Mouse (Mus musculus) forebrain, embryonic 10.5 days (tissue): Measurements from ENCODE around the gene Safb2. TPM values are rescaled to one million over a fixed set of nuclear protein-coding genes. Genes with fewer than 3 reads are reported as not detected.
"Not testable (repeated sequence)": the region's sequence is repeated elsewhere in the genome, so short reads cannot be mapped to it uniquely, and the experiment has no call there.

Source experiments
- DNase-seq: peaks from one replicate; pipeline ENCODE4 v3.0.0-alpha.2; 2017; ENCODE audit warnings: low spot score; ENCODE audit errors: extremely low spot score
- H3K27ac ChIP-seq: fragments of 300-500 bp; sonication (generic); 2 replicates; pipeline ENCODE4 v1.5.1; 2016; ENCODE audit warnings: mild to moderate bottlenecking
- H3K27me3 ChIP-seq: fragments of 300-500 bp; sonication (generic); 2 replicates; pipeline ENCODE4 v1.6.1; 2016; ENCODE audit warnings: mild to moderate bottlenecking; ENCODE audit not compliant: poor library complexity, severe bottlenecking
- H3K36me3 ChIP-seq: fragments of 300-500 bp; sonication (generic); replicated peaks from 2 replicates; pipeline ENCODE4 v1.6.1; 2016; ENCODE audit warnings: mild to moderate bottlenecking, moderate library complexity
- H3K4me1 ChIP-seq: fragments of 300-500 bp; sonication (generic); 2 replicates; pipeline ENCODE4 v1.6.1; 2016
- H3K4me3 ChIP-seq: fragments of 300-500 bp; sonication (generic); 2 replicates; pipeline ENCODE4 v1.5.1; 2016; ENCODE audit warnings: mild to moderate bottlenecking, moderate library complexity
- H3K9me3 ChIP-seq: fragments of 300-500 bp; sonication (generic); 2 replicates; pipeline ENCODE4 v1.6.1; 2016; ENCODE audit warnings: mild to moderate bottlenecking, moderate library complexity
- WGBS: fragments of 180-500 bp; shearing (Covaris S2); methylation state at CpG from one replicate; pipeline ENCODE4 v1.1.7; 2016; 5-methylcytosine and 5-hydroxymethylcytosine counted together
- polyA plus RNA-seq: library from polyadenylated mRNA; unstranded; fragments of >200 nt; fragmentation: Nextera tagmentation; extraction: Ambion mirVana; gene quantifications from 2 replicates; pipeline ENCODE4 v1.2.1, GENCODE M21; 2016

Safb2 gene
- polyA plus RNA-seq, 1 experiment from 2014 or later, result 84.0 TPM

DNA sequence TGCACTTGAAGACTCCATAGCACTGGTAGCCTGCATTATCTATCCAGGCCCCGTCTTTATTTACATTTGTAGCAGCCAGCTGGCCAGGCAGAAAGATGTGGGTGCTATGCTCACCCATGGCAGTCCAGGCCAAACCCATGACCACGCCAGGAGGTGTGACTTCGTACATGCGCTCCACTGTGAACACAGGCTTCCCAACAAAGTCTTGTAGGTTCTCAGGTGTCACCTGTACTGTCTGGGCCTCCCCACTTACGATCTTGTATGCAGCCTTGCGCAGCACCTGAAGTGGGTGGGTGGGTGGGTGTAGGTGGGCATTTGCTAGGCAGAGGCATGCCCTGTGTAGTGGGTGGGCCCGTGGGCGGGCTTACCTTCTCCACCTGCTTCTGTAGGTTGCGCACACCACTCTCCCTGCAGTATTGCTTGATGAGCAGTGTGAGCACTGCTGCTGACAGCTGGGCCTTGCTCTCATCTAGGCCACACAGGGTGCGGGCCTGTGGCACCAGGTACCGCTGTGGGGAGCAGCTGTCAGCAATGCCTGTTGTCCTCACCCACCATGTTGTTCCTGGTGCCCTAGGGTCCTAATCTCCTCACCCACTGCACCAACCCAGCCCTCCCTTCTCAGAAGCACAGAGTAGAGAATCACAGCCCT, 30.9 kb upstream of the Safb2 start:
- DNase-seq, result no peak
- Histone ChIP-seq H3K4me3 (peak overlapping the region; percentile 83), H3K4me1 (peaks cover 42% of the 10 kb centered on the region), H3K9me3 (no peaks in the 10 kb centered on the region), H3K27me3 (no peaks in the 10 kb centered on the region), H3K36me3 (peaks cover 65% of the 10 kb centered on the region), H3K27ac (peak overlapping the region; percentile 96; the same call in 1 of the 2 replicates)
- WGBS, result 90% methylated on average over 11 of the region's 11 CpGs

GRCm38 (mm10) chr17:56614391-56615135, 30.2 kb upstream of the Safb2 start:
- DNase-seq, result no peak
- 36% methylated on average over 14 of the region's 14 CpGs for WGBS
- H3K27ac ChIP-seq, result peak overlapping the region; percentile 96
- no peaks in the 10 kb centered on the region for H3K27me3 ChIP-seq
- peaks cover 47% of the 10 kb centered on the region for H3K4me1 ChIP-seq
- H3K9me3 ChIP-seq, result no peaks in the 10 kb centered on the region
- peak overlapping the region; percentile 83 for H3K4me3 ChIP-seq
- H3K36me3 ChIP-seq, result peaks cover 58% of the 10 kb centered on the region

DNA sequence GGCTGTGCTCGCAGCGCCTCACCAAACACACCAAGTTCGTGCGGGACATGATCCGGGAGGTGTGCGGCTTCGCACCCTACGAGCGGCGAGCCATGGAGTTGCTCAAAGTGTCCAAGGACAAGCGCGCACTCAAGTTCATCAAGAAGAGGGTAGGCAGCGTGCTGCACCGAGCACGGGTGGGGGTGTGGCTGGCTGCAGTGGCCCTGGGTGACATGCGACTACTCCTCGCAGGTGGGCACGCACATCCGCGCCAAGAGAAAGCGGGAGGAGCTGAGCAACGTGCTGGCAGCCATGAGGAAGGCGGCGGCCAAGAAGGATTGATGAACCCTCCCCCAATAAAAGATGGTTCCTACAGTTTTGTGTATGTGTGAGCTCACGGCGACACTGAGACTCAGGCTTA, 29.5 kb upstream of the Safb2 start:
- under 1% methylated on average over 26 of the region's 26 CpGs for WGBS
- Histone ChIP-seq H3K4me1 (peaks cover 52% of the 10 kb centered on the region), H3K4me3 (peak overlapping the region; percentile 83), H3K36me3 (peaks cover 52% of the 10 kb centered on the region), H3K27ac (peak overlapping the region; percentile 96)
- DNase-seq, H3K27me3 ChIP-seq, H3K9me3 ChIP-seq: not testable (repeated sequence)

GRCm38 (mm10) chr17:56613236-56613844, 29.0 kb upstream of the Safb2 start, which contains the start of gene Rpl36:
Gene Rpl36 (plus strand): TSS chr17:56613416.
- peak within 1 kb of the TSS; percentile 83 for H3K4me3 ChIP-seq
- under 1% methylated on average over 52 of the region's 52 CpGs for whole genome bisulfite sequencing
- peak; percentile 94 for DNase-seq
- no peaks in the 10 kb centered on the region for H3K9me3 ChIP-seq
- peaks cover 46% of the 10 kb centered on the region for H3K36me3 ChIP-seq
- H3K27me3 ChIP-seq, result no peaks in the 10 kb centered on the region
- H3K27ac ChIP-seq, result peak within 1 kb of the TSS; percentile 96
- H3K4me1 ChIP-seq, result peaks cover 57% of the 10 kb centered on the region

- peak overlapping the region; percentile 75; the same call in 1 of the 2 replicates for H3K27ac ChIP-seq
- DNase-seq, H3K27me3 ChIP-seq, H3K9me3 ChIP-seq: not testable (repeated sequence)
- 74% methylated on average over 10 of the region's 10 CpGs for WGBS
- peak overlapping the region; percentile 42; the same call in 1 of the 2 replicates for H3K4me3 ChIP-seq
- peaks cover 46% of the 10 kb centered on the region for H3K36me3 ChIP-seq
- H3K4me1 ChIP-seq, result peaks cover 65% of the 10 kb centered on the region
Measured at GRCm38 (mm10) chr17:56612565-56612939, 28.2 kb upstream of the Safb2 start.

DNA sequence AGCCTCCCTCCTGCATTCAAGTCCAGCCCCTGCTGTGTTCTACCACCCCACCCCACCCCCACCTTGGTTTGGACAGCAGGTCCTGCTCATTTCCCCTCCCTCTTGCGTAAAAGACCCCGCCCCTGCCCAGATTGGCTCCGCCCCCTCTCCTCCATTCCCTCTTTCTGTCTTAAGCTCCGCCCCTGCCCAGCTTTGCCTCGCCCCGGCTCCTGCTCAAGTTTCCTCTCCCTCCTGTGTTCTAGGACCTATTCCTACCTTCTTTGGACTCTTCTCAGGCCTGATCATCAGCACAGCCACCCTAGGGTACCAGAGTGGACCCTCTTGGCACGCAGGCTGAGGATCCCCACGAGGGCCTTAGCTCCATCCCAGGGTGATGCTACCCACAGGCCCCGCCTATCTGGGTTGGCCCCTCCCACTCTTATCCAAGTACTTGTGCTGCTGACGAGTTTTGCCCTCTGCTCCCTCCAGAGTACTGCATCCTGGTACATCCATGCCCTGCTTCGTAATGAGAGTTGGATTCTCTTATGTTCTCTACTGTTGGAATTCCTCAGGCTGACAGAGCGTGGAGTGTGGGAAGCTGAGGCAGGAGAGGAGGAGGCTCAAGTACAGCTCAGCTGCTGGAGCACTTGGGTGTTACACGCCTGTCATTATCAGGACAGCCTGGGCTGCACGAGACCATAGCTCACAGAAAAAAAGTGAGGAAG, 27.6 kb upstream of the Safb2 start:
- peak overlapping the region; percentile 42 for H3K4me3 ChIP-seq
- 10% methylated on average over 14 of the region's 14 CpGs for WGBS
- DNase-seq, result peak; percentile 50
- H3K27me3 ChIP-seq, result no peaks in the 10 kb centered on the region
- no peaks in the 10 kb centered on the region for H3K9me3 ChIP-seq
- peaks cover 66% of the 10 kb centered on the region for H3K4me1 ChIP-seq
- peaks cover 46% of the 10 kb centered on the region for H3K36me3 ChIP-seq
- H3K27ac ChIP-seq, result peak overlapping the region; percentile 75

DNA sequence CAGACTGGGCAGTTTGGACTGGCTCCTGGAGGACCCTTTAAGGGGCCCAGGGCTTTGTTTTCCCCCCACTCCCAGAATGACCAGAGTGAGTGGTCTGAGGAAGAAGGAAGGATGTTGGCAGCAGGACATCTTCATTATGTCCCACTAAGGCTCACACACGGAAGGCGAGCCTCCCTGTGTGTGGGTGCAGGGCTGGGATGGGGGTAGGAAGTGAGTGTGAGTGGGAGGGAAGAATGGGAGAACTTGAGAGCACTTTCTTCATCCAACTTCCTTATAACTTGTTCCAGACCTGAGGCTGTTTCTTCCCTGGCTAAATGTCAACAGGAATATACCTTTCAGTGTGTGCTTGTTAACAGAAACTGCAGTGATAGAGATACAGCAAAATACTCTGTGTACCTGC, 26.9 kb upstream of the Safb2 start:
- DNase-seq, result no peak
- H3K27ac ChIP-seq, result no peak overlapping the region
- no peaks in the 10 kb centered on the region for H3K27me3 ChIP-seq
- no peaks in the 10 kb centered on the region for H3K9me3 ChIP-seq
- H3K4me1 ChIP-seq, result peaks cover 66% of the 10 kb centered on the region
- WGBS, result 72% methylated on average over 2 of the region's 2 CpGs
- peaks cover 46% of the 10 kb centered on the region for H3K36me3 ChIP-seq
- H3K4me3 ChIP-seq, result peak overlapping the region; percentile 68; the same call in 1 of the 2 replicates

GRCm38 (mm10) chr17:56609452-56610171, 25.2 kb upstream of the Safb2 start, which contains the start of gene 2410015M20Rik:
Gene 2410015M20Rik (minus strand): TSS chr17:56609771.
- peak within 1 kb of the TSS; percentile 68 for H3K4me3 ChIP-seq
- peak within 1 kb of the TSS; percentile 85 for H3K27ac ChIP-seq
- H3K36me3 ChIP-seq, result peaks cover 46% of the 10 kb centered on the region
- WGBS, result under 1% methylated on average over 44 of the region's 44 CpGs
- peaks cover 53% of the 10 kb centered on the region for H3K4me1 ChIP-seq
- no peaks in the 10 kb centered on the region for H3K9me3 ChIP-seq
- peak; percentile 95 for DNase-seq
- H3K27me3 ChIP-seq, result no peaks in the 10 kb centered on the region

DNA sequence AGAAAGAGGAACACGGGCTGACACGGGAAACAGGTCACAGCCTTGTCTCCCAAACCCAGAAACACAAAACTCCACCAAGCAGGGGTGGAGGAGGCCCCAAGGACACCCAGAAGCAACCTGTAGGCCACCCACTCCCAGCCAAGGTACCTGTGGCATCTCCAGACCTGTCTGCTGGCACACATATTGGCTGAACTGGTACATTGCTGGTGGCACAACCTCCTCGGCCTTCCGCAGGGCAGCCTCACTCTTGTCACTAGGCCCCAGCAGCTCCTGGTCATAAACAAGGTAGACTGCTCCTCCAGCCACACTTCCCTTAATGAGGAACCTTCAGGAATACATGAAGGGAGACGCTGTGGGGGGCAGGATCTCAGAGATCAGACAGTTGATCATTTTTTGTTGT, 24.3 kb upstream of the Safb2 start:
- Histone ChIP-seq H3K4me3 (peak overlapping the region; percentile 68), H3K9me3 (no peaks in the 10 kb centered on the region), H3K27ac (peak overlapping the region; percentile 85), H3K36me3 (peaks cover 47% of the 10 kb centered on the region), H3K4me1 (peaks cover 46% of the 10 kb centered on the region), H3K27me3 (no peaks in the 10 kb centered on the region)
- 67% methylated on average over 5 of the region's 5 CpGs for WGBS
- DNase-seq, result no peak

DNA sequence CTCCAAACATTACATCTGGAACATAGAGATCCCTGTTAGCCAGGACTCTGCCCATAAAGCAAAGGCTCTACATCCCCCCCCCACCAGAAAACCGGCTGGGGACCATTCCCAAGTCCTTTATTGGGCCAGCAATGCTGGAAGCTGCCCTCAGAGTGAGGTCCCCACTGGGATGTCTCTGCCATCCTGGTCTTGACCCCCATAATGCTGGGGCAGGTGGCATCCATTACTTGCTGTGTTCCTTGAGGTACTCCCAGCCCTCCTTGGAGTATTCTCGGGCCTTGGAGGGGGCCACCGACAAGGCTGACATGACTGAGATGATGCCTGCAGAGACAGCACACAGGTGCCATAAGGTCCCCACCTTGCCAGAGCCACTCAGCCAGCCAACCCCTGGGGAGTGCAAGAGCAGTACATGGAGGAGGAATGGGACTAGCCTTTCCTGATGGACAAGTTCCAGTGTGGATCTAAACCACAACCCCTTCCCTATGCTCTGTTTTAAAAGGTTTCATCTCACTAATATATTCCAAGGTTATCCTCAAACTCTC, 23.2 kb upstream of the Safb2 start:
- no peaks in the 10 kb centered on the region for H3K9me3 ChIP-seq
- no peak for DNase-seq
- H3K27me3 ChIP-seq, result no peaks in the 10 kb centered on the region
- H3K36me3 ChIP-seq, result peaks cover 58% of the 10 kb centered on the region
- H3K4me1 ChIP-seq, result peaks cover 45% of the 10 kb centered on the region
- no peak overlapping the region for H3K4me3 ChIP-seq
- no peak overlapping the region for H3K27ac ChIP-seq
- WGBS, result 81% methylated on average over 3 of the region's 3 CpGs

DNA sequence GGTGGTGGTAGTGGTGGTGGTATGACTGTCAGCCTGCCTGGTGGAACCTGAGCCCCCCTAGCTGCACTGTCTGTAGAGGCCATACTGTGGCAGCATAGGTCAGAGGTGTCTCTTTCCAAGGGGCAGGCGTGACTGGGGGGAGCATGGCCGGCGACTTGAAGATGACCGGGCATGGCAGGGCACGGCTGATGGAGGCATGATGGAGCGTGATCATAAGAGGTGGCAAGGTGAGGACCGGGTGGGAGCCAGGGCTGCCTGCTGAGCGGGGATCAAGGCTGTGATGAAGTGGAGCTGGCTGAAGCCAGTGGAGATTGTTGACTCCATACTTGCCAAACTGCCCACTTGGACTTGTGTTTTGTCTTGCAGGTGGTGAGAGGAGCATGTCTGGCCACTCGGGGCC, 21.0 kb upstream of the Safb2 start:
- 96% methylated on average over 9 of the region's 9 CpGs for WGBS
- H3K36me3 ChIP-seq, result peaks cover 79% of the 10 kb centered on the region
- H3K27ac ChIP-seq, result no peak overlapping the region
- no peaks in the 10 kb centered on the region for H3K27me3 ChIP-seq
- H3K4me1 ChIP-seq, result peaks cover 26% of the 10 kb centered on the region
- H3K9me3 ChIP-seq, result no peaks in the 10 kb centered on the region
- H3K4me3 ChIP-seq, result 0 out of 2 replicates have a peak overlapping the region, but pooled peaks have one; percentile 14
- no peak for DNase-seq

DNA sequence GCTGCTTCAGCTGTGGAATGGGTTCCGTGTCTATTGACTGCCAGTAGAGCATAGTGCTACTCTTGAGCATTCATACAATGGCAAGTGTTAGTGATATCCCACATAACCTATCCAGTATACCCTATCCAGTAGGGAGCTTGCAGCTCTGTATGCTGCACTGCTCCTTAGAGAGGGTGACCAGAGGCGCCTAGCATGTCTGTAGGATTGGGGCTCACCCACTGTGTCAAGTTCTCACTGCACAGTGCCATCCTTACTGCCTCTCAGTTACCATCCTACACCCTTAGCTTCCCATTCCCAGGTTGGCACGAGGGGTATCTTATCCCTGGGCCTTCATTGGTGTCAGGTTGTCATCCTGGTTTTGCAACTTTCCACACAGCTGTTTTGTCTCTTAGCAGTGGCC, 20.0 kb upstream of the Safb2 start:
- Histone ChIP-seq H3K27me3 (no peaks in the 10 kb centered on the region), H3K9me3 (no peaks in the 10 kb centered on the region), H3K4me3 (no peak overlapping the region), H3K27ac (no peak overlapping the region), H3K36me3 (peaks cover 89% of the 10 kb centered on the region), H3K4me1 (peaks cover 20% of the 10 kb centered on the region)
- DNase-seq, result no peak
- 89% methylated on average over 3 of the region's 3 CpGs for WGBS
